Mouse (Mus musculus): ENCODE data around the gene Nr1h4. TPM values are rescaled to one million over a fixed set of nuclear protein-coding genes. Genes with fewer than 3 reads are reported as not detected.

The Nr1h4 gene
- polyA plus RNA-seq, 1 experiment from 2014 or later = 12.4 TPM

- H3K9ac ChIP-seq (ENCODE audit: low read depth, low read length) = no peak overlapping the region
- 84% methylated on average over 4 of the region's 4 CpGs for whole genome bisulfite sequencing
- H3K4me1 ChIP-seq (replicated peaks; ENCODE audit: insufficient read depth, low read length) = no peaks in the 10 kb centered on the region
- no peak overlapping the region for H3K27ac ChIP-seq
- no peak overlapping the region for H3K4me3 ChIP-seq (replicated peaks; ENCODE audit: low read depth, low read length)
- ATAC-seq (replicated peaks; ENCODE audit: low FRiP score, low read depth) = no peak
- no peaks in the 10 kb centered on the region for H3K36me3 ChIP-seq (ENCODE audit: insufficient read depth, low read length)
- DNase-seq (ENCODE audit: low spot score) = no peak
- no peaks in the 10 kb centered on the region for H3K27me3 ChIP-seq (ENCODE audit: insufficient read depth, low read length)
- no peaks in the 10 kb centered on the region for H3K9me3 ChIP-seq (replicated peaks; ENCODE audit: low read length)
- TF ChIP-seq CTCF (IDR thresholded peaks at IDR 0.05; ENCODE audit: low read depth) = peak; percentile 43
- H3K4me2 ChIP-seq (ENCODE audit: low read length) = no peak overlapping the region
These were observed 43.9 kb downstream of the Nr1h4 start for GRCm38 (mm10) chr10:89489459-89489858.

DNA sequence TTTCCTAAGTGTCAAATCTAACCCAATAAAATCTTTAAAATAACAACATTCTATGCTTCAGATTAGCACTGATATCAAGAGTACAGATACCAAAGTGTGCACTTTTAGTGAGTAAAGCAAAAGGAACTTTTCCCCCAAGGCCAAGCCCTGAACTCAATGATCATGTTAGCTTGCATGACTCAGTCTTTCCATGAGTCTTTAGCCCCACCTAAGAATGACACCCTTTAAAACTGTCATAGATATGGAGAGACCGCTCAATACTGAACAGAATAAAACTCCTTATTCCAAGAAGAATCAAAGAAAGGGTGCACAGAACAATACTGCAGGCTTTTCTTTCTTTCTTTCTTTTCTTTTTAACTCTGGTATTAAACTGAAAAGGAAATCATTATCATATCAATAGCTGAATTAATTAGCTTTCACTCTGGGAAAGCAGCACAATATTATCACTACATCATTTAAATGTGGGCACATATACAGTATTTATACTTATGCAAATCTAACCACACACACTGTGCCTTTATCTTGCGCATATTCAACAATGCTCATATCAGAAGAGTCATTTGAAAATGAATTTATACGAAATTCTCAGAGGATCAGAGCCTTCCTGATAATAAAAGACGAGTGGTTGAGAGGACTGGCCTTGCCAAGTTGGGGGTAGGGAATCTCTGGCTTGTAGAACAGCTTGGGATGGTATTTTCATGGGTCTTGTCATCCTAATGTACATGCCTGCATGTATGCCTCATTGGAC is 46.2 kb downstream of the Nr1h4 start:
- DNase-seq (ENCODE audit: low spot score) (no peak), ATAC-seq (replicated peaks; ENCODE audit: low FRiP score, low read depth) (no peak)
- H3K4me1 ChIP-seq (replicated peaks; ENCODE audit: insufficient read depth, low read length) = no peaks in the 10 kb centered on the region
- TF ChIP-seq CTCF (IDR thresholded peaks at IDR 0.05; ENCODE audit: low read depth) = no peak
- no peak overlapping the region for H3K27ac ChIP-seq
- H3K4me3 ChIP-seq (replicated peaks; ENCODE audit: low read depth, low read length) = no peak overlapping the region
- no peaks in the 10 kb centered on the region for H3K27me3 ChIP-seq (ENCODE audit: insufficient read depth, low read length)
- H3K9ac ChIP-seq (ENCODE audit: low read depth, low read length) = no peak overlapping the region
- WGBS = 71% methylated on average over 4 of the region's 4 CpGs
- H3K4me2 ChIP-seq (ENCODE audit: low read length) = no peak overlapping the region
- no peaks in the 10 kb centered on the region for H3K9me3 ChIP-seq (replicated peaks; ENCODE audit: low read length)
- H3K36me3 ChIP-seq (ENCODE audit: insufficient read depth, low read length) = no peaks in the 10 kb centered on the region

DNA sequence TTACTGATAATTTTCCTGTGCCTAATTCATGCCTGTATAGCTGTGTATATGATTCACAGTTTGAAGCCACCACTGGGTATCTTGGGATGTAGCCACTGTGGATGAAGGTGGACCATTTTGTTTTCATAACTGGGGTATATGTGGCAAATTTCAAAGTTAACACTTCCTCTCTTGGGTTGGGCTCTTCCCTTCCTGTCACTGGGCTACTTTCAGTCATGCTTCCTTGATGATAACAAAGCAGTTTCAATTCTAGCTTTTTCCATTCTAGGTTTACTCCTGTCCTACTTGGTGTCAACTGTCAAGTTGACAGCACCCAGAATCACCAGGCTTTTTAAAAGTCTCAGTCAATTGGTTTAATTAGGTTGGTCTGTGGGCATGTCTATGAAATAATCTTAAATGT is 48.5 kb downstream of the Nr1h4 start:
- DNase-seq (ENCODE audit: low spot score) (no peak), ATAC-seq (replicated peaks; ENCODE audit: low FRiP score, low read depth) (no peak)
- Histone ChIP-seq H3K27ac (no peak overlapping the region), H3K4me1 (replicated peaks; ENCODE audit: insufficient read depth, low read length) (no peaks in the 10 kb centered on the region), H3K9ac (ENCODE audit: low read depth, low read length) (no peak overlapping the region), H3K4me2 (ENCODE audit: low read length) (no peak overlapping the region), H3K36me3 (ENCODE audit: insufficient read depth, low read length) (no peaks in the 10 kb centered on the region), H3K4me3 (replicated peaks; ENCODE audit: low read depth, low read length) (no peak overlapping the region), H3K27me3 (ENCODE audit: insufficient read depth, low read length) (no peaks in the 10 kb centered on the region), H3K9me3 (replicated peaks; ENCODE audit: low read length) (no peaks in the 10 kb centered on the region)
- TF ChIP-seq CTCF (IDR thresholded peaks at IDR 0.05; ENCODE audit: low read depth) = no peak

DNA sequence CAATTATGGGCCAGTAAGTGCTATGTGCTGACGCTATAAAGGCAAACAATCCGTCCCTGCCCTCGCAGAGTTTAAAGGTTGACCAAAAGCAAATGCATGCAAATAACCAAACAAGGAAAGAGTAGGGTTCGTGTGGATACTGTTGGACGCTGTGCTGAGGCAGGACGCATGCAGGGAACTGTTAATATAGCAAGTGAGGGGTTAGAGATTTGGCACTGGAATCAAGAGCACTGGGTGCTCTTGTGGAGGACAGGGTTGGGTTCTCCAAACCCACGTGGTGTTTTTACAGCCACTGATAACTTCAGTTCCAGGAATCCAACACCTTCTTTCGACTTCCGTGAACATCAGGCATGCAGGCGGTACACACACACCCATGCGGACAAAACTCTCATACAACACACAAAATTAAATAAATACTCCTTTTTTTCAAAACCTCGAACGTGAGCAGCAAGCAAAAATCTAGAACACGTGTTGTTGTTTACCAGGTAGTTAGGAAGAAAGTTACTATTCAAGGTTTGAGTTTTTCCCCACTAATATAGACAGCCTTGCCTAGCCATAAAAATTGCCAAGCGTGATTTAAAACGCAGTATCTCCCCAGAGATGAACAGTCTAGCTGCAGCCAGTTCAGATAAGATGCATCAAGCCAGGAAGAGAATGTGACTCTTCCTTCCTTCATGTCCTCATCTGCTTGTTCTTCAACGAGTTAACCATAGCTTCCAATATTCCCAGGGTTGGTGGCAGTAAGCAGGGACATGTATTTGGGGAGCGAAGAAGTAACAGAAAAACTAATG is 49.4 kb downstream of the Nr1h4 start:
- TF ChIP-seq CTCF (IDR thresholded peaks at IDR 0.05; ENCODE audit: low read depth) = no peak
- H3K9me3 ChIP-seq (replicated peaks; ENCODE audit: low read length) = no peaks in the 10 kb centered on the region
- no peak overlapping the region for H3K4me3 ChIP-seq (replicated peaks; ENCODE audit: low read depth, low read length)
- H3K27me3 ChIP-seq (ENCODE audit: insufficient read depth, low read length) = no peaks in the 10 kb centered on the region
- ATAC-seq (replicated peaks; ENCODE audit: low FRiP score, low read depth) = no peak
- no peaks in the 10 kb centered on the region for H3K4me1 ChIP-seq (replicated peaks; ENCODE audit: insufficient read depth, low read length)
- WGBS = 73% methylated on average over 18 of the region's 18 CpGs
- H3K27ac ChIP-seq = no peak overlapping the region
- no peak overlapping the region for H3K9ac ChIP-seq (ENCODE audit: low read depth, low read length)
- DNase-seq (ENCODE audit: low spot score) = no peak
- H3K4me2 ChIP-seq (ENCODE audit: low read length) = no peak overlapping the region
- no peaks in the 10 kb centered on the region for H3K36me3 ChIP-seq (ENCODE audit: insufficient read depth, low read length)

GRCm38 (mm10) chr10:89483113-89483512 is 50.3 kb downstream of the Nr1h4 start:
- TF ChIP-seq CTCF (IDR thresholded peaks at IDR 0.05; ENCODE audit: low read depth) = no peak
- no peaks in the 10 kb centered on the region for H3K4me1 ChIP-seq (replicated peaks; ENCODE audit: insufficient read depth, low read length)
- no peak overlapping the region for H3K27ac ChIP-seq
- ATAC-seq (replicated peaks; ENCODE audit: low FRiP score, low read depth) (no peak), DNase-seq (ENCODE audit: low spot score) (no peak)
- H3K36me3 ChIP-seq (ENCODE audit: insufficient read depth, low read length) = no peaks in the 10 kb centered on the region
- no peak overlapping the region for H3K4me3 ChIP-seq (replicated peaks; ENCODE audit: low read depth, low read length)
- 83% methylated on average over 14 of the region's 14 CpGs for WGBS
- H3K9ac ChIP-seq (ENCODE audit: low read depth, low read length) = no peak overlapping the region
- H3K27me3 ChIP-seq (ENCODE audit: insufficient read depth, low read length) = no peaks in the 10 kb centered on the region
- no peak overlapping the region for H3K4me2 ChIP-seq (ENCODE audit: low read length)
- H3K9me3 ChIP-seq (replicated peaks; ENCODE audit: low read length) = no peaks in the 10 kb centered on the region

- no peak overlapping the region for H3K9ac ChIP-seq (ENCODE audit: low read depth, low read length)
- H3K36me3 ChIP-seq (ENCODE audit: insufficient read depth, low read length) = no peaks in the 10 kb centered on the region
- no peaks in the 10 kb centered on the region for H3K27me3 ChIP-seq (ENCODE audit: insufficient read depth, low read length)
- TF ChIP-seq CTCF (IDR thresholded peaks at IDR 0.05; ENCODE audit: low read depth) = no peak
- no peak overlapping the region for H3K27ac ChIP-seq
- 57% methylated on average over 10 of the region's 10 CpGs for WGBS
- ATAC-seq (replicated peaks; ENCODE audit: low FRiP score, low read depth) (no peak), DNase-seq (ENCODE audit: low spot score) (no peak)
- no peak overlapping the region for H3K4me2 ChIP-seq (ENCODE audit: low read length)
- no peaks in the 10 kb centered on the region for H3K4me1 ChIP-seq (replicated peaks; ENCODE audit: insufficient read depth, low read length)
- no peaks in the 10 kb centered on the region for H3K9me3 ChIP-seq (replicated peaks; ENCODE audit: low read length)
- H3K4me3 ChIP-seq (replicated peaks; ENCODE audit: low read depth, low read length) = no peak overlapping the region
These were observed 51.2 kb downstream of the Nr1h4 start for GRCm38 (mm10) chr10:89482142-89482681.

Measured in kidney, postnatal 0 days (tissue).